Mouse (Mus musculus): ENCODE data around the gene Nfkbid.

GRCm38 (mm10) chr7:30444971-30445751, 23.6 kb downstream of the Nfkbid start, which contains the start of gene Aplp1:
- TF ChIP-seq CTCF (conservative IDR thresholded peaks at IDR 0.05; ENCODE audit: low read length) (no peak), POU5F1 (IDR thresholded peaks at IDR 0.05; ENCODE audit: borderline replicate concordance, low read length) (no peak)

Measured in E14TG2a.4 (cell line).